Mouse (Mus musculus): ENCODE data around the gene Mtif3.

The Mtif3 gene

GRCm38 (mm10) chr5:146963118-146963936 is at the start of gene Mtif3:
TSS of gene Mtif3 (minus strand) at chr5:146963800.
- DNase-seq (ENCODE audit: low read depth): peak; percentile 89

DNA sequence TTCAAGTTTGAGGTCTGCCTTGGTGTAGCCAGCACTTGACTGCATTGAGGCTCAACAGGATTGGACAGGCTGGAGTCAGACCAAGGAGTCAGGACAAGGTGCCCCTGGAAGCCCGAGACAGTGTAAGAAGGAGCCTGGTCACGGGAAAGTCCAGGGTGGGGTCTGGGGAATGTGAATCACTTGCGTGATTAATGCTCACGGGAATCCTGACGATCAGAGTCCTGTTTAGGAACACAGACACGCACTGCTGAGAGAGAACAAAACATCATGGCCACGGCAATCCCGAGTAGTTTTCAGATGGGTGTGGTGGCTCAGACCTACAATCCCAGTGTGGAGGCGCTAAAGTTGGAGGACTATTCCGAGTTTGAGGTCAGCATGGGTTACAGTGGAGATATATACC is 47.7 kb upstream of the Mtif3 start:
- DNase-seq (ENCODE audit: low read depth): no peak

- no peak for DNase-seq (ENCODE audit: low read depth)
Observed at GRCm38 (mm10) chr5:147003303-147003702, 39.7 kb upstream of the Mtif3 start.

GRCm38 (mm10) chr5:147001312-147001711 is 37.7 kb upstream of the Mtif3 start:
- DNase-seq (ENCODE audit: low read depth): no peak

GRCm38 (mm10) chr5:146998802-146999201 is 35.2 kb upstream of the Mtif3 start:
- DNase-seq (ENCODE audit: low read depth): no peak

- no peak for DNase-seq (ENCODE audit: low read depth)
Observed at GRCm38 (mm10) chr5:146996812-146997211, 33.2 kb upstream of the Mtif3 start.

DNA sequence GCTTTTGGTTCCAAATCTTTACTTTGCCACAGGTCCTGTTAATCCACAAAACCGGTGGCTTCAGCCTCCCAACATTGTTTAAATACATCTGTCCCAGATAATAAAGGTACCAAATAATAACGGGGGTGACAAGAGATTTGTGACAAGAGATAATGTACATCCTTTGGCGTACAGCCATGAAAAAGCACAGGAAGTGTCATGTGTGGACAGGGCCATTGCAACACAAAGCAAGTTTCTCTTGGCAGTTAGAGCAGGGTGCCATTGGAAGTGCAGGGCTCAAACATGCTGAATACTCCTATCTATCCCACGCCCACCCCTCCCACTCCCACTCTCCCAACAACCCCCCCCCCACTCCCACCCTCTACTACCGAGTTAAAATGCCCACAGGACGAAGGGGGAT is 31.4 kb upstream of the Mtif3 start:
- no peak for DNase-seq (ENCODE audit: low read depth)

DNA sequence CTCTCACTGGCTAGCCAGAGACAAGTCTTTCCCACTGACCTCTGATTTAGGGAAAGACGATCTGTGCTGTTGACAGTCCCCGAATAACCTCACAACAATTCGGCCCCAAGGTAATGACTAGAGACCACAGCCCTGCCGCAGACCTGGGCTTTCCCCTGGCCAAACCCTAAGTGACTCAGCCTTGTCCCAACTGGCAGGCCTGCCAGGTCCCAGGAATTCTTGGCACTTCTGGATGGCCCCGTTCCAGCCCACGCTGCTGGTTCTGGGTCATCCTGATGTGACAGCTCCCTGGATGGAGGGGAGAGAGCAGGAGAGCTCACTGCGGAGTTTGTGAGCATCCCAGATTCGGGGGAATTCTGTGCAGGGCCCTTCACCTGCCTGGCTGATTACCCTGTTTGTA is 29.9 kb upstream of the Mtif3 start:
- no peak for DNase-seq (ENCODE audit: low read depth)

DNA sequence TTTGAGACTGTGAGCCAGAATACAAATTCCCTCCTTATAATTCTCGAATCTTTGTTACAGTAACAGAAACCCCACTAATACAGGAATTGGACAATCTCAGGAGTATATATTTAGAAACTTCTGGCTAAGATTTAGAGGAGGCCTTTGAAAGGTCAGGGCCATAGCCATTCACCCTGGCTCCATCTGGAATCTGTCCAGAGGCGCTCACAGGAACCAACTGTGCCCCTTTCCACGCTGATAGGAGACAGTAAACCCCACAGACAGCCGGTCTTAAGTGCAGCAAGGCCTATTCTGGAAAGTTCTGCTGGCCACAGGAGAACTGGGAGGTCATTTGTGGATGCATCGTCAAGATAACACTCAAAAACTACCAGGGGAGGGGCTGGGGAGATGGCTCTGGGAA is 25.5 kb upstream of the Mtif3 start:
- DNase-seq (ENCODE audit: low read depth): no peak

DNA sequence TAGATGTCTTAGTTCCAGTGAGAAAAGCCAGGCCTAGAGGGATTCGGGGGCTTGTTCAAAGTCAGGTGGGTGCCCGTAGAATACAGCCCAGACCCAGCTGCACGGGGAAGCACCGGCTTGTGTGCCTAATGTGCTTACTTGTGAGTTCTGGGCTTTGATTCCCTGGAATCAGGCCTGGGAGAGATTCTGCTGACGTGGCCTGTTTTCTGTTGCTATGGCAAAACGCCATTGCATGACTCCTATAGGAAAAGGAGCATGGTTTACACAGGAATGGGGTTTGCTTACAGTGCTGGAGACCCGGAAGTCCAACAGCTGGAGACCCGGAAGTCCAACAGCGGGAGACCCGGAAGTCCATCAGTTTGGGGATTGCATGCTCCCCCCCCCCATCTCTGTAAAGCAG is 24.0 kb upstream of the Mtif3 start:
- DNase-seq (ENCODE audit: low read depth): no peak

DNA sequence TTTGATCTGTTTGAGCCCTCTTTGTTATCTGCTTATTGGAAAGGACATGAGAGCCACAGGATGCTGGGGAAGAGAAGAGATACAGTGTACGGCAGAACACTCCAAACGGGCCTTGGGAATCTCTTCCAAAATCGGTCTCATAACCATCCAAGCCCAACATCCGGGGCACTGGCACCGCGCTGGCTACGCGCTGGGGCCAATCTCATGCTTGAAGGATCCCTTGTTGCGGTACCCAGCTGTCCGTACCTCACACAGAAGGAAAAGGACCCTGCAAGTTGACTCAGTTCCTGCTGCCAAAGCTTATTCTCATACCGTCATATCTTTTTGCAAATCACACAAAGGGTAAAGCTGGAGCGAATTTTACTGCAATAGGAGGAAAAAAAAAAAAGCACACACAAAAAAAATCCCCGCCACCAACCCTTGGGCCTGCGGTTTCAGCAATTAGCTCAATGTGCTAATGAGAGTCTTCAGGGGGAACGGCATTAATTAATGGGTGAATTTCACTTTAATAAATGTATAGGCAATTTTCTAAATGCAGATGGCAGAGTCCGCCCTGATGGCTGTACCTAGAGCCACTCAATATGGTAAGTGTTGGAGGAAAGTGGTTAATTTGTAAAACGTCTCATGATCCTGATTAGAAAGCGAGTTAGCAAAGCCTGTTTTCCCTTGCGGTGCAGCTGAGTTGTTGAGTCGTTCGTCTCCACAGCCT is 22.3 kb upstream of the Mtif3 start:
- DNase-seq (ENCODE audit: low read depth): no peak

DNA sequence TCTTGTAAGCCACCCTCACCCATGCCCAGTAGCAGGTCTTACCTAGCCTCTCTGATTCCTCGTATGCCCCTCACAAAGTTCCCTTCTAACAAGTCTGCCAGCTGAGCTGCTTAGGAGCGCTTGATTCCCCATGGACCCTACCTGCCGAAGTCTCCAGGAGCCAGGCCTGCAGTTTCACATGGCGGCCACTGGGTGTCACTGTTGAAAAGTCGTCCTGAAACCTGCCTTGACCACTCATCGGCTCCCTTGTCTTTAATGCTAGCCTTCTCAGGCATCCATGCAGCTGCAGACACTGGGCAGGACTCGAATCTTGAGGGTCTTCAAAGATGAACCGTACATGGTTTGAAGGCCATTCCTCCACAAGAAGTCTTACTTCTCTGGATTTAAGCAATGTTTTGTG is 19.6 kb upstream of the Mtif3 start:
- DNase-seq (ENCODE audit: low read depth): peak; percentile 70

DNA sequence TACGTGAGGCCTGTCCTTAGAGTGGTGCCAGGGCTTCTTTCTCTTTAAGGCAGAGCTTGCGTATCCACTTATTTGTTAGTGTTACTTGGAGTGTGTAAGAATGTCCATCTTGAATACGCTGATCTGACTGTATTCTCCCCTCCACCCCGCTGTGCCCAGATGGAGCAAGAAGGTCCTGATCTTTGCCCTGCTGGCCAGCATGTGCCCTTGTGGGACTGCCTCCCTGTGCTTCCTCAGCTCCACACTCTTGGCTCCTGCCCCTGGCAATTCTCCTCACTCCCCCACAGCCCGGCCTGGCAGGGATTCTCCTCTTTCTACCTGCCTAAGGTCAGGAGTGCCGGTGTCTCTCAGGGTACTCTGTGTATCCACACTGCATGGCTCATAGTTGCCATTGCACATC is 17.8 kb upstream of the Mtif3 start:
- no peak for DNase-seq (ENCODE audit: low read depth)

DNA sequence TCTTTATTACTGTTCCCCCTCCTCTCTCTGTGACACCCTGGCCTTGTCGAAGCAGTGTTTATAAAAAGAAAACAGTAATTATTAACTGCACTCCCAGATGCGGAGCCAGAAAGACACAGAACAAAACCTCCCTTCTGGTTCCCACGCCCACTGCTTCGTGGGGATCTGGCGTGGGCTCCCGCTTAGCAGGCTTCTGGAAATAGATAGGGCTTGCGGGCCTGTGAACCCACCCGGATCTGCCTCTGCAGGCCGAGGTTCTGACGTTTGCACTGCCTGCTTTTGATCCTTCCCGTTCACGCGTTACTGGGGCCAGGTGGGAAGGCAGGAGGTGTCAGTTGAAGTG is 11.2 kb upstream of the Mtif3 start:
- peak; percentile 24 for DNase-seq (ENCODE audit: low read depth)

DNA sequence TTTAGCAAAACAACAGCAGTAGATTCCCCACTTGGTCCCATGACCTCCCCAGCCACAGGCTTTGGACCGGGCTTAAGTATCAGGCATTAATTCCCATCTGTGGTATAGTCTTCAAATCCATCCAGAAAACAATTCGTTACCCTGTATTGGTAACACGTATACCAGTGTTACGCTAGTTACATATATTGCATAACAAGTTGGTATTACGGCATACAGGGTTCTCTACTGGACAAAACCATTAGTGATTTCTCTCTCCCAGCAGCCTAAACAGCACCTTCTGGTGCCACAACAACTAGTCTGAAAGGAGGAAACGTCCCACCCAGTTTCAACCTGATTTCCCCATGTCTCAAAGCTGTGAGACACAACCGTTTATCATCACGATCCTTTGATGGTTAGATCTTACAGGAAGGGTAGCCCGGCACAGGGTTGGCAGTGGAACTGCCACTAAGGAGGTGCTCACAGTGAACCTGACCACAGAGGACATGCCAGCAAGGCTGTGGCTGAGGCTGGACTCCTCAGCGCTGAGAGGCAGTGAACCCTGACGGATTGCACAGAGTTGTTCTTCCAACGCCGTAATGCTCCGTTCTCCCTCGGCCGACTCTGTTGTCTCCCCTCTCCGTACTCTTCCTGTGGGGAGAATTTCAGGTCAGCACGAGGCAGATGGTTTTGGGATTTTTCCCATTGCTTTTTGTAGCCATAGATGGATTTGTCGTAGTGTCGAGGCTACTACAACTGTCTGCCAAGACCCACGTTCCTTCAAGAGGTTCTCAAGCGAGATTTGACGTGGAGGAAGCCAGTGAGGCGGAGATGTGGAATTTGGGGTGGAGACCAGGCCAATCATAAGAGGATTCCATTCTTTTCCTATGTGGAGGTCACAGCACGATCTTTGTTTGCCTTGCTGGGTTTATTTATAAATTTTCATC is 10.5 kb upstream of the Mtif3 start:
- DNase-seq (ENCODE audit: low read depth): peak; percentile 73

- DNase-seq (ENCODE audit: low read depth): no peak
Observed at GRCm38 (mm10) chr5:146973353-146973752, 9.8 kb upstream of the Mtif3 start.

DNA sequence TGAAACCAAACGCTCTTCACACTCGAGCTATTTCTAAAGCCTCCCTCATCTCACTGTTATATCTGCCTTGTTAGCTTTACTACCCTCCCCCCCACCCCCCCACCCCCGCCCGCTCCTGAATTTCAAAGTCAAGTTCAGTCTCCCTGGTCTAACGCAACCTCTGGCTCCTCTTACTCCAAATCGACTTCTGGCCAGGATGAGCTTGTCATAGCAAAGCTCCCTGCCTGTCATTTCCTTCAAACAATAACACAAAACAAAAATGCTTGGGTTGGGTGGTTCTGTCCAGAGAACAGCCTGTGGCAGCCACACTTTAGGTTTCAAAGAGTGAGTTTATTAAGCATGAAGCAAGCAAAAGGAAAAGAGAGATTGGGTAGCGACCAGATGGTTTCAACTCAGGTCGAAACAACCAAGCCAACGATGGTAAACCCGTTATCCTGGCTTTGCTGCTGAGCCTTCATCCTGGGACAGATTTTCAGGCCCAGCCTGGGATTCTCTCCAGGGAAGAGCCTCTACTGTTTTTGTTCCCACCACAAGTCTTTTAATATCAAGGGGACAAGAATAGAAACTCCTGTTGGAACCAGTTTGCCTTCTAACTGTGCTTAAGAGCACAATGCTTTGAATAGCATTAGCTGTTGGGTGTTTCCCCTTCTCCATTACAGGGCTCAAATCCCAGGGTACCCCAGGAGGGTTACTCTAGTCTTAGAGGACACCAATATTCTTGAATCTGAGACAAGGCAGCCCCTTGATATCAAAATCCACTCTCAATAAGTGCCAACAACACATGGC is 8.4 kb upstream of the Mtif3 start:
- no peak for DNase-seq (ENCODE audit: low read depth)

DNA sequence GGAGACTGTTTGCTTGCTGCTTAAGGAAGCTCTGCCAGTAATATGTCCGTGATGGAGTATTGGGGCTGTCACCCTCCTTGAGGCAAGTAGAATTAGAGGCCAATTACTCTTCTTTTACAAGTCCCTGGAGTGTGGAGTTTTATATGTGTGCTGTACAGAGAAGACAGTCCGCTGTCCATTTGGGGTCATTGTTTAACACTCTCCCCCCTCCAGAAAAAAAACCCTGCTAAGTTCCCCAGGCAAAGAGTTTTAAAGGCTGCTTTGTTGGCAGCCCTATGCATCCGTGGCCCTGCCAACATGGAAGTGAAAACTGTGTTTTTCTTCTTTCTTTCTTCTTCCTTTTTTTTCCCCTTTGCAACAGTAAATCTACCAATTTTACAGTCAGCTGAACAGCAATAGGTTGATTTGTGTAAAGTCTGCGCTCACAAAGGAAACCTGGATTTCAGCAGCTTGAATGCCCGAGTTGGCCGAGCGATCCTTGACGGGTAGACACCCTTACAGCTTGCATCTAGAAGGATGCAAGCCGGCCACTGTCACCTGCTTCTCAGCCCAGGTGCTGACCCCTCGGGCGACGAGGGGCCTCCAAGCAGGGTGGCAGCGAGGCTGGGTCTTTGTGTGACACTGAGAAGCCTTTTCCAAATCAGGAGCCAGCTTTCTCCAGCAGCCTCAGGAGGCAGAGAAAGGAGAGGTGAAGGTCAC is 5.2 kb upstream of the Mtif3 start:
- no peak for DNase-seq (ENCODE audit: low read depth)

DNA sequence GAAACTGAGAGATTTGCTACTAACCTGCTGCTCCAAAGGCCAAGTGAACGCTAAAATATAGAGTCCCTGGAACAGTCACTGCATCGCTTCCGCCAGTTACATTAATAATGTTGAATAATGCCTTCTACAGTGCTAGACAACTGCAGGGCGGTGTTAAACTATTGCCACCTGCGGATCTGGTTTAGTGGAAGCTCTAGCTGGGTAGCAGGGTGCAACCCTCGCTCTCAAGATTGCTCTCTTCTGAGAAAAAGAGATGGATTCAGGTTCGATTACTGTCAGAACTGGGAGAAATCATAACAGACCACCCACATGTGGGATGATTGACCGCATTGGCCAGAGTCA is 308 bp upstream of the Mtif3 start:
- DNase-seq (ENCODE audit: low read depth): no peak

GRCm38 (mm10) chr5:146956678-146957077 is 6.9 kb downstream of the Mtif3 start:
- DNase-seq (ENCODE audit: low read depth): no peak

DNA sequence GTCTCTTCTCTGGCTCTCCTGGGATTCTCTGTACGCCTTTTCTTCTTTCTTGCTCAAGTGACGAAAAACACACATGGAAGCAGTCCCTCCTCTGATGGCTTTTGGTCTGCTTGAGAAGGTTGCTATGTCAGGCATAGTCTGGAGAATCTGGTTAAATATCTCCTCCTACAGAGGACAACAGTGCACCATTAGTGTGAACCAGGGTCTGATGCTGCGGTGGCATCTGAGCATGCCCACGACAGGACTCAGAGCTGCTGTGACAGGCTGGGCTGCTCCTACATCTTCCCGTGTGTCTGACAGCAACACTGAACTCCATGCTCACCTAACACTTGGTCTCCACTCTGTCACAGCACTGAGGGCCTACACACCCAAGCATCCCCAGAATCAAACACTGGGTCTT is 7.9 kb downstream of the Mtif3 start:
- no peak for DNase-seq (ENCODE audit: low read depth)
